Mouse (Mus musculus): ENCODE measurements around the gene Dhx32.
A peak's percentile ranks its signal among the peaks of the same experiment; 100 is the strongest.

GRCm38 (mm10) chr7:133823751-133824150, 41.2 kb upstream of the Dhx32 start:
- no peak for TF ChIP-seq POLR2A (IDR thresholded peaks at IDR 0.05; ENCODE audit: insufficient read depth, low read length)
- peak; percentile 52 for TF ChIP-seq CTCF (IDR thresholded peaks at IDR 0.05; ENCODE audit: low read depth, low read length)
- TF ChIP-seq EP300 (IDR thresholded peaks at IDR 0.05; ENCODE audit: insufficient read depth, low read depth, low read length): no peak
